Mouse (Mus musculus) kidney, adult 9 months (tissue): ENCODE data around the gene Spon1.

Source experiments
- DNase-seq: peaks from one replicate; pipeline ENCODE4 v3.0.0; 2022

Spon1 gene

DNA sequence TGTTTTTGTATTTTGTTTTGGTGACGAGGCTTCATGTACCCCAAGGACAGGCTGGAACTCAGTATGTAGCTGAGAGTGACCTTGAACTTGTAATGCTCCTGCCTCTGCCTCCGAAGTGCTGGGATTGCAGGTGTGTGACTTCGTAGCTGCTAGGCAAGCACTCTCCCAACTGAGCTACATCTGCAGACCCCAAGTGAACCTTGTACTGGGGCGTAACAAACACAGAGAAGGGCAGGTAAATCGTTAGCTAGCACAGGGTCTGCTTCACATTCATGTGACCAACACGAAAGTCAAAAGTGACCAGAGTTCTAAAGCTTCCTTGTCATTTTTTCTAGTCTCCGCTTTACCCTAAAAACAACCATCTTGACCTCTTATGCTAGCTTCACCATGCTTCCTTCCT, 145.1 kb downstream of the Spon1 start:
- DNase-seq: peak; percentile 77

DNA sequence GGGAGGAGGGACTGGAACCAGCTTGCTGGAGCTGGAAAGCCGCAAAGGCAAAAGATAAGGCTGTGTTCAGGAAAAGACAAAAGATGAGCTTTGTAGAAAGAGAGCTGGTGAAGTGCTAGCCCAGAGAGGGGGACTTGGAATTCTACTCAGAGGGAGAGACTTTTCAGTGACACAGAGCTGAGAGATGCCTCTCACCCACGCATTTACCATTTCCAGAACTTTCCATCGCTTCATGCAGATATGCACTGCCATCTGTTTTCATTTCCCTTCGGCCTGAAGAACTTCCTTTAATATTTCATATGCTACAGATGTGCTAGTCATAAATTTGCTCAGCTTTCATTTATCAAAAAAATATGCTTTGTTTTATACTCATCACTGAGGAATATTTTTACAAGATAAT, 150.1 kb downstream of the Spon1 start:
- no peak for DNase-seq

DNA sequence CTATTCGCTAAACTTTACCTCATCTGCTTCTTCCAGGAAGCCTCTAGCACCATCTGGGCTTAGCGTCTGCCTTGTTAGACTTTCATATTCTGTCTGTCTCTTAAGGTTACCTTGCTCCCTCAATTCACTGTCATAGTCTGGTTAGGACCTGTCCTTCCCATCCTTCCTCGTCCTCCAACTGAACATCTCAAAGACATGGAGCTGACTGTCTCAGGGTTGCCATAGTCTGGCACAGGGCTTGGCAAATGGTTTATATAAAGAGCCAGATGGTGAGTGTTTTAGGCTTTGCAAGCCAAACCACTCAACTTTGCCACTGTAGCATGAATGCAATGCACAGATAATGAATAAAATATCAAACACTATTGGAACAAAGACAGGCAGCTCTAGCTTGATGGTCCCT, 153.1 kb downstream of the Spon1 start:
- DNase-seq: no peak

DNA sequence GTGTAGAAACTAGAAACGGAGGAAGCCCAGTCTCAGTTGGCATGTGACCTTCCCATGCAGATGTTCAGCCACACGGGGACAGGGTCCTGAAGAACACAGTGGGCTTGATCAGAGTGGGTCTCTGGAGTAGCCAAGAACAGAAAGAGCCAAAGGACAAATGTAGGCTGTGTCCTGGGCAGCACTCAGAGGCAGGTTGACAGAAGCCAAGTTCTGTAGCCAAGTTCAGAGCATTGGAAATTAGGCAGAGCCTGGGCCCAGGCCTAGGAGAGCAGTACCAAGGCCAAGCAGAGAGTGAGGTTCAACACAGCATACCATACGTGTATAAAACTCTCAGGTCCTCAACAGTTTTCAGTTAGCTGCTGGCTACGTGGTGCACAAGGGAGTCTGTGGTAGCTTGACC, 153.7 kb downstream of the Spon1 start:
- no peak for DNase-seq

DNA sequence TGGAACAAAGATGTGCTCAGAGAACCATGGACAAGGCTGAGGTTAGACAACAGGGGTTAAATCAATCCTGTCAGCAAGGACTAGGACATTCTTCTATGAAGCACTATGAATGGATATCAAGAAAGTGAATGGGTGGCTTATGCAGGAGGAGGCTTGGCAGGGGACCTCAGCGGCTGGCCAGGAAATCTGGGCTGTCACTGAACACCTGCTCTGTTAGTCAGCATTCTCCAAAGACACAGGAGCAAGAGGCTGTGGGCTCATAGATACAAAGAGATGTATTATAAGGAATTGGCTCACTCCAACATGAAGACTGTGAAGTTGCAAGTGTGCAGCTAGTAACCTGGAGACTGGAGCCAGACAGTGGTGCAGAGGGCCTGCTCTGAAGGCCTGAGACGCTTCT, 154.3 kb downstream of the Spon1 start:
- no peak for DNase-seq

DNA sequence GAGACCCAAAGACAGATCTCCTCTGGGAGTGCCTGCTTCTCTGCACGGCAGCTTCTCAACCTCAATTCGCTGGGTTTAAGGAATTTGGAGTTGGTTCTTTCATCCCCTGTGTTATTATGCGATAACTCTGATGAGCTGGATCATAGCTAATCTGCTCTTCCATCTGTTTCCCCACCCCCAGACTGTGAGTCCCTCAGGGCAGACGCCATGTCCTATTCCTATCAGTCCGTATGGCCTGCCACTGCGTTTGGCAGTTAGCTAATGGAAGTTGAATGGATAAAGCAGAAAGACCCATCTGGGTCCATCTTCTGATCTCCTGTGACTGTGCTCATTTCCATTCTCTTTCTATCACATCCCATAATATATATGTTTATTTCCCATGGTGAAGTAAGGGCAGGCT, 158.8 kb downstream of the Spon1 start:
- no peak for DNase-seq

DNA sequence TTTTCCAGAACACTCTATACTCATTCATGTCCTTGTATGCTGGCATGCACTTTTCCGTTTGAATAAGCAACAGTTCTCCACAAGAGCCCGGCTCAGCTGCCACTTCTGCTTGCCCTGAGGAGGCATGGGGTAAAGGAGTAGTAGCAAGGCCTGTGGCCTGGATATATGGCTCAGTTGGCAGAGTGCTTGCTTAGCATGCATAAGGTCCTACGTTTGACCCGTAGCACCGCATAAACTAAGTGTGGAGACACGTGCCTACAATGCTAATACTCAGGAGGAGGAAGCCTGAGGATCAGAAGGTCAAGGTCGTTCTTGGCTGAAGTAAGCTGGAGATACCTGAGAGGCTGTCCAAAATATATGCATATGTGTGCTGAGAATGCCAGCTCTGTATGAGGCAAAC, 185.1 kb downstream of the Spon1 start:
- no peak for DNase-seq

DNA sequence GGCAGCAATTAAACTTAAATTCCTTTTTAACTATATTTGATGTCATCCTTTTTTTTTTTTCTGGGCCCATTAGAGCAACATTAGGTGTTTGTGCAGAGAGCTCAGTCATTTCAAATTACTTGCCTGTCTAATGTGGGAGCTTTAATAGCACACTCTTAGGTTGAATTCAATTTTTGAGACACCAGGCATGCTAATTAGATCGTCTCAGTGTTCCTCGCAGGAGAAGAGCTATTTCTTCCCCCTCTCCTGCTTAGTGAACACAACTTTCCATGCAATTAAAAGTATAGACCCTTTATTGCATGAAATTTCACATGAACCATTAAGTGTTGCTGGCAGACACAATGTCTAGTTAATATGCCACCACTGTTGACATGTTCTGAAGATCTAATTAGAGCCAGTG, 189.6 kb downstream of the Spon1 start:
- no peak for DNase-seq

DNA sequence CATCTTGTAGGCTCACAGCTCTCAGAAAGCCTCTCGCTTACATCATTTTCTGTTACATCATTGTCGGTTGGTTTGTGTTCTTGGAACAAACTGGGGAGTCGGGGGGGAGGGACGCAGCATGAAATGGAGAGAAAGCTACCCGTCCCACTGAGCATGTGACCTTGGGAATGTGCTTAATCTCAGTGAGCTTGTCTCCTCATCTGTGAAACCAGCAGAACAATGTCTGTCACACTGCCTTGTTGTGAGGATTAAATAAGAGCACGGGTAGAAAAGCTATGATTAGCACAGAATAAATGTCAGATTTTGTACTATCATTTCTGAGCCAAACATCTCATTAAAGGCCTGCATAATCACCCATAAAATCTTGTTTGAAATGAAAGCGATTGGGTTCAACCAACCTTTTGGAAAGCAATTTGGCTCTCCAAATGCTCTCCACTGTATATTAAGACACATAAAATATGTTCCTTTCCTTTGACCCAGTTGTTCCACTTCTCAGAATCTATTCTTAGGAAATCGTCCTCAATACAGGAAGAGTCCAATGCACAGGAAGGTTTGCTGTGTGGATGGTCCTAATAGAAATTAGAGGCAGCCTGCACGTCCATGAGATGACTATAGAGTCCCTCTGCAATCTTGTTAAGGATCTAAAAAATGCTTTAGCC, 195.2 kb downstream of the Spon1 start:
- DNase-seq: no peak

DNA sequence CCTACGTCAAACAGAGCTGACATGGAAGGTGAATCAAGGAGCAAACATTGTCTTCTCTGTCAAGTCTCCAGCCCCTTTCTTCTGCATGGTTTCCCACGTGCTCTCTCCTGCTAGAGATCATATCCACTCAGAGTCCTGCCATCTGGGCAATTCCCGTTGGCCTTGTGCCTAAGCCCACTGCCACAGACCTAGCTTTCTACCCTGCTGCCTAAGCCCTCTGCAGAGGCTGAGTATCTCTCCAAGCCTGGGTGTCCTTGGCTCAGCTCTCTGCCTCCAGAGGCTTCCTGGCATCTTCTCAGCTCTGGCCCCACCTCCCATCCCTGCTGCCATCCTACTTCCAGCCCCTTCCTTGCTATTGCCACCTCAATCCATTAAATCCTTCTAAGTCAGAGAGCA, 195.7 kb downstream of the Spon1 start:
- no peak for DNase-seq

DNA sequence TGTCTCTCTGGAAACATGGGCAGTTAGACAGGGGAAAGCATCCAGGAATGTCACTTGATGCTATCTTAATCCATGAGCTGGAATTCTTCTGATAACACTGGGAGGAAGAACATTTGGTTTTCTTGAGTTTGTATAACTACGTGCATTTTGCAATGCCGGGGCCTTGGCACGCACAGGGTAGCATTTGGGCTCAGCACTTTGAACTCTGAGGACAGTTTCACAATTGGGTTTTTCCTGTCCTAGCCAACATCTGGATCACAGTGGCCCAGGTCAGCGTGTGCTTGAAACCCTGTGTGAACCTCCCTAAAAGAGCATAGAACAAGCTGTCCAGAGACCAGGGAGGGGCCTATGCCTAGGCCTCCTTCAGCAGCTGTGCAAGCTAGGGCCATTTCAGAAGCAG, 196.3 kb downstream of the Spon1 start:
- peak; percentile 25 for DNase-seq

DNA sequence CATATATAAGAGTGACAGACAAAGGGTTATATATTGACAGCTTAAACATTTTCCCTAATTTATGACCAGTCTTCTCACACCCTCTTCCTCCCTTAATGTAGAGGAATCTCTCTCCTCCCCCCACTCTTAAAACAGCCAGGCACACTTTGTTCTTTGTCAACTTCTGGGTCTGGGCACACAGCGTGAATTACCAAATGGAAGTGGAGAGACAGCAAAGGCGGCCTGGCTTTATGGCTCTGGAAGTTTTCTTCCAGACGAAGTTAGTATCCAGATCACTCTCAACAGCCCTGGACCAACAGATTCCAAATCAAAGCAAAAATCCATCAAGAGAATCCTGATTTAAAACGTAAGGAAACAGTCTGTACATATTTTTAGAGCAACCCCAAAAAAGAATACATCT, 198.0 kb downstream of the Spon1 start:
- no peak for DNase-seq

DNA sequence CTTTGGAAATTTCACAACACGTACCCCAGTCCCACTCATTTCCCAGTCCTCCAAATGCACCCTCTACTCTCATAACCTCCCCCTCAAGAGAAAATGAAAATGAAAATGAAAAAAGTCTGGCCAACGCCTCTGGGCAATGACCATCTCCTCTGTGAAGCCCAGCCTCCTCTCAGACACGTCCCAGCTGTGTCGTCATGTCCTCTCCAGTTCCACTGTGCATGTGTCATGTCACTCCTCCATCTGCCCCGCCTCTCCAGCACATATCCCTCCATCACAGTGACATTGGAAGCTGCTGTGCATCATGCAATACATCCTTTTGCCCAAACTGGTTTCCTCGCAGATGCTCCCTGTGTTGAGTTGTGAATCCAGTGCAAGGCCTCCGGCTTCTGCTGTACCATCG, 199.8 kb downstream of the Spon1 start:
- no peak for DNase-seq

DNA sequence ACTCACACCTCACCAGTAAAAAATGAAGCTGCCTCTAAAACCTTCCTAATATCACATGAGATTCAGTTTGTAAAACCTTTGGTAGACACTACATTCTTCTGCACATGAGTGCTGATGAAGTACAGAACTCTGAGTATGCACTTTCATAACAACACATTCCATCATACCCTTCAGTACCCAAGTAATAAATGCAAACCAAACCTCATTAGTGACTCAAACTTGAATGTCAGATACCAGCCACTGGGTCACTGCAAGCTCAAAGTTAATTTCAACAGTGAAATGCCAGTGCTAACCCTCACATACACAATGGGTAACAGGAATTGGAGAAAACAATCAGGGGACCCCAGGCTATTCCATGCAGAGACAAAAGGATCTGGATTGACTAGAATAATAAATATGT, 203.4 kb downstream of the Spon1 start:
- DNase-seq: no peak

DNA sequence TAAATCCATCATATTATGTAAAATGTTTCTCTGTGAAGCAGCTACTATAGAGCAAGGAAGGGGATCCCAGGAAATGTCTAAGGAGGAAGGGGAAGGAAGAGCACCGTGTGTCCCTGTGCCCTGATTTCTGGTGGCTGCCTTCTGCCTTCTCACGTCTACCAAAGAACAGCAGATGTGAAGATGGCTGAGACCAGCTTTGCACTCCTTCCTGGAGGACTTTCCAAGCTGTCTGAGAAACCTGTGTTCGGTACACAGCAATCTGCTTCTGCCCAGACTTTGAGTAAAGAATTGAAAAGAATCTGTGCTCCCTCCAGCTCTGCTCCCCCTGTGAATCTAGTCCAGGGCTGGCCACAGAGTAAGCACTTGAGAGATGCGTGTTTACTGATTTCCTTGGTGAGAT, 206.7 kb downstream of the Spon1 start:
- DNase-seq: no peak

DNA sequence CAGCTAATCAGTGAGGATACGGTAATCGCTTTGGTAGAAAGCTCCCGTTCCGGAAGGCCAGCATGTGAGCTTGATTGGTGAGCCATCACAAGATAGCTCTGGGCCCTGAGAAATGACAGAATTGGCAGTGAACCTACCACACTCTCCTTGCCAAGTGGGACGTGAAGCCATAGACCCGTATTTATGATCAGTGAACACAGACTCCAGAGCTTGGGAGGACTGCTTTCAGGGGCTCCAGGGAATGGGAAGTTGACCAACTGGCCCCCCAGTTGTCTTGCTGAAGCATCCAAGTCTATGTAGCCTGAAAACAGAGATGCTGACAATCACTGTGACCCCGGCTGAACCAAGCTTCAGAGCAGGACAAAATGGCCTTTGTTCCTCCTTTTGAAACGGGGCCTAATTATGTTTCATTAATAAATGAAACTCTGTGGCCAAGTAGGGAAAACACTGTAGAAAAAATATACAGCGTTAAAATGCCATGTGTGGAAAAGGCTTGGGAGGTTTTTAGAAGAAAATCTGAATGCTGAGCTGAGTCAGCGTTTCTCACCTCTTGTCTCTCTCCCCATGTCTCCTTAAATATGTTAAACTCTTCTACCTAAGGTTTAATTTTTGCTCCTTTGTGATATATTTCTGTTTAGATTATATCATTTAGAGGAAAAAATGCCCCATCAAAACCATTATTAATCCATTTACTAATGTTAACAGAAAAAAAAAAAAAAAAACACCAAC, 220.8 kb downstream of the Spon1 start:
- no peak for DNase-seq

DNA sequence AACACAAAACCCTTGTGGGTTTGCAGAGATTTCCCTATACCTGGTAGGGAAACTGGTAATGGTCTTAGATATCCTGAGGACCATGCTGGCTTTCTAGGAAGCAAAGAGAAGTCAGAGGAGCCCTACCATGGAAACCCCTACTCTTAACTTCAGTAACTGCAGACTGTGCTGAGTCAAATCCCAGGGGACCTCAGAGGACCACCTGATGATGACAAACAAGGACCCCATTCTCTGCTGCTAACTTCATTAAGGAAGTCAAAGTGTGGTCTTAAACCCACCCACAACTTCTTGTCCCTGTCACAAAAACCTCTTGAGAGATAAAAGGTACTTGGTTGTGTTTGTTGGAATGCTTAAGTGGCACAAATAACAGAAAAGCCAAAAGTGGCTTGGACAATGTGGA, 222.4 kb downstream of the Spon1 start:
- no peak for DNase-seq

DNA sequence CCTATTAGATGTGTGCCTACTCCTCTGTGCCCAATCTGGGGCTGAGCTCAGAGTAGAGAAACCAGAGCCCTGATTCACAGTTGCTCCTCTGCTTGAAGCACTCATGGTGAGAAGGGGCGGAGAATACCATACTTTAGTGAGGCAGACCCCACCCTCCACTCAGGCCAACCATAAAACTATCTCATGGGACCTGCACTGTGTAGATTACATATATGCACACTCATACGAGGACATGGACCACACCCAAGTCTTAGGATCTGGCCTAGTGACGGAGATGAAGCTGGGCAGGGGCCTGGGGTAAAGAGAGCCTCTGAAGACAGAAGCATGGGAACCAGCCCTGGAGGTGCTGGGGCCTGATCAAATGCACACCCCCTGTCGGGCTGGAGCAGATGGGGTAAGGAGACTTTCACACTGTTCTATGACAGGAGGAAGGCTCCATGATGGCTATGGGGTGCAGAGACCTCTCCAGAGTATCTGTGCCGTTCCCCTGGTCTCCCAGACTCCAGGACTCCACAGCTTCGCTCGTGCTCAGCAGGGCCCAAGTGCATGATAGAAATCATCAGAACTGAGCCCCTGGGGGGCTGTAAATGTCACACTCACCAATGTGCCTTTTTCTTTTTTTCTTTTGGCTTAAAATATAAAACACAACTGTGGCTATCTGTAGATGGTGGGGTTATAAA, 232.0 kb downstream of the Spon1 start:
- no peak for DNase-seq

DNA sequence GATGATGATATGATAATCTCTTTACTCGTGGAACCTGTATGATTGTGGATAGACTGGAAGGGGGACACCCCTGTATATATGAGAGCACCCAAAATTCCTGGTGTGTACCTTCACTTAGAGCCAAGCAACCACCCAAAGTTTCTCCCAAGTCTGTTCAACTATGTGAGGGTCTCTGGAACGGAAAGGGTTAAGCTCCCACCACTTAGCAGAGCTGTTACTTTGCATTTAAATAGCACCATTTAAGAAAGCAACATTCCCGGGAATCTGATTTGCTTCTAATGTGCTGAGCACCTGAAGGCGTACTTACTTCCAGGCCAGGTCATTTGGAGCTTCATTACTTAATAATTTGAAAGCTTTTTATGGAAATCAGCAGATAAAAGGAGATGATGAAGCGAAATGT, 238.4 kb downstream of the Spon1 start:
- no peak for DNase-seq

DNA sequence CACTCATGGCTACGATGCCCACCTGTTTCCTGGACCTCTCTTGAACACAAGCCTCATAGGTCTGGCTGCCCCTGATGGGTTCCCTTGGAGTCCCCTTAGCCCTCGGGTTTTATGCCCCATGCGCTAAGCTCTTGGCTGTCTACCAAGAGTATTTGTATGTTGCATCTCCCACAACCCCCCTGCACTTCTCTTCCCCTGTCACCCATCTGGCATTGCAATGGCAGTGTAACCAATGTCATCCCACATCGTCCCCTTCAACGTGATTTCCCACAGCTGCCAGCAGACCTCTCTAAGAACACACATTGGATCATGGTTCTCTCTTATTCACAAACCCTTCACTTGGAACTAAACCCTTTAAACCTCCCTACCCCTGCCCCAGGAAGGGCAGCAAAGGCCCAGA, 239.7 kb downstream of the Spon1 start:
- no peak for DNase-seq

DNA sequence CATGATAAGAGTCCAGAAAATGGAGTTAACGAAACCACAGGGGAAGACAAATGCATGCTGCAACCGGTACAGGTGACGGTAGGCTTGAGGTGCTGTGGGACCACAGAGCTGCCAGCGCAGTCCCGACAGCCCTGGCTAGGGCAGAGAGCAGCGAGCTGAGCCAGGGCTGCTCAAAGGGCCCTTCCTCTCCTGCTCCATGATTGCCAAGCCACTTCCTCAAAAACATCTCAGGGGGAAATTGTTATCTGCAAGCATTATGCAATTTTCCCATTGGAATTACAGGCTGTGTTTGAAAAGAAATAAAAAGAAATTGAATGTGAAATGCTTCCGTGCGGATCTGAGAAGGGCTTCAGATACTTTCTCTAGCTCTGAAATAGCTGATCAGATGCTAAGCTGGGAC, 240.7 kb downstream of the Spon1 start:
- DNase-seq: no peak

DNA sequence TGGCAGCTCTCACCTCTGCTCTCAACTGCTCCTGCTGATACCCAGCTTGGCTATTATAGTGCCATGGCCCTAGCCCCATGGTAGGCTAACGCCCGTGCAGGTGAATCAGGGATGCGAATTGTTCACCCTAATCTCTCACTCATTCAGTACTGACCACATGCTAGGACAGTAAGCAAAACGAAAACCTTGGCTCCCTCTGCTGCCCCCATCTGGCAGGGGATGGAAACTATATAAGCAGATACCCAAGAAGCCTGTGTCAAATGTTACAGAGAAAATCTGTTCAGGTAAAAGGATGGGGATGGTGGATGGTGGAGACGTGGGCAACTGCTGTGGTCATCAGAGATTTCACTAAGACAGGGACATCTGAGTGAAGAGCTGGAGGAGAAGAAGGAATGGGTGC, 241.8 kb downstream of the Spon1 start:
- DNase-seq: peak; percentile 44

DNA sequence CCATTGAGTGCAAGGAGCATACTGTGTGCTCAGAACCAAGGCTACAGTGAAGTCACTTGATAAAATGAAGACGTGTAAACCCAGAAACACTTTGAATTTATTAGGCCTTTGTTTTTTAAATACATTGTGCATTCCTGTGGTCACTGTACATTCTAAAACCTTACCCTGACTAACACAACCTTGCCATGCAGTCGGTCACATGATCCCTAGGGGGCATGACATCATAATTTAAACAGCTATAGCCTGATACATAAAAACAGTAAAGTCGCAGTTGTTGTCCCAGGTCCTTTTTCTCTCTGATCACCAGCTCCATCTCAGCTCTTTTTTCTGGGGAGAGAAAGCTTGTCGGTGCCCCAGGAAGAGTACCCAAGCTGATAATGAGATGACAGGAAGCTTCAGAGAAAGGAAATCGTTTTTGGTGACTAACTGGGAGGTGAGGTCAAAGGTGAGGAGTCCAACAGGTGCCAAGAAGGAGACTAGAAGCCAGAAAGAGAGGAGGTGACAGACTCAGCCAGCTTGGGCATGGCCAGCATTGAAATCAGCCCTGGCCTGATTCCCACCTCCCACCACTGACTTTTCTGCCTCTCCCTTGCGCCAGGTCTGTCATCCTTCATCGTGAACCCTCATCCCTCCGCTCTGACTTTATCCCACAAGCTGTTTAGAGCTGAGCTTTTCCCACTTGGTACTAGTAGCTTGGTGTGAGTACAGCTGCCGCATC, 246.1 kb downstream of the Spon1 start:
- DNase-seq: no peak
